In genomic region chr2:84617637-84618515, GRCm38 (mm10) we compare ENCODE assay signal across 9 mouse cellular contexts. TPM values are rescaled to one million over a fixed set of nuclear protein-coding genes. Genes with fewer than 3 reads are reported as not detected.
DNase-seq lines count a peak whose midpoint lies in the region; ATAC-seq and TF ChIP-seq lines count a peak whose summit lies in the region.
"Had no signal": no experiment of that assay in that cellular context is flagged by ENCODE, and none has a peak within 500 bp of the region (broad histone marks: within the 10 kb centered on the region; RNA-seq: fewer than 3 reads in every experiment).

No protein-coding gene starts in this region.

- no peak overlapping the region for H3K9ac ChIP-seq in midbrain, embryonic 11.5 days (ENCODE audit: low read length)
- no peak overlapping the region for H3K9ac ChIP-seq in forebrain, embryonic 14.5 days (ENCODE audit: low read length)
- H3K9ac ChIP-seq in intestine, embryonic 14.5 days (ENCODE audit: low read length): no peak overlapping the region
- no peak overlapping the region for H3K9ac ChIP-seq in stomach, embryonic 14.5 days (replicated peaks; ENCODE audit: low read depth, low read length)
- H3K9ac ChIP-seq: embryonic facial prominence, embryonic 13.5 days had no signal

- H3K27me3 ChIP-seq in midbrain, embryonic 11.5 days (ENCODE audit: control insufficient read depth, insufficient read depth, low read length): no peaks in the 10 kb centered on the region
- H3K27me3 ChIP-seq in midbrain, embryonic 10.5 days (ENCODE audit: low read depth, poor library complexity, severe bottlenecking): no peaks in the 10 kb centered on the region
- H3K27me3 ChIP-seq in forebrain, embryonic 14.5 days (replicated peaks; ENCODE audit: control insufficient read depth, insufficient read depth, low read length): no peaks in the 10 kb centered on the region
- H3K27me3 ChIP-seq in intestine, embryonic 14.5 days (replicated peaks; ENCODE audit: control insufficient read depth, insufficient read depth, low read length): no peaks in the 10 kb centered on the region
- H3K27me3 ChIP-seq in stomach, embryonic 14.5 days (ENCODE audit: control insufficient read depth, insufficient read depth, low read length): no peaks in the 10 kb centered on the region
- H3K27me3 ChIP-seq: embryonic facial prominence, embryonic 13.5 days had no signal

- H3K4me2 ChIP-seq in midbrain, embryonic 11.5 days: no peak overlapping the region
- no peak overlapping the region for H3K4me2 ChIP-seq in forebrain, embryonic 14.5 days (ENCODE audit: low read length)
- H3K4me2 ChIP-seq in intestine, embryonic 14.5 days (ENCODE audit: low read length): no peak overlapping the region
- H3K4me2 ChIP-seq in stomach, embryonic 14.5 days (replicated peaks; ENCODE audit: low read depth, low read length): no peak overlapping the region
- H3K4me2 ChIP-seq: embryonic facial prominence, embryonic 13.5 days had no signal

- H3K36me3 ChIP-seq in midbrain, embryonic 11.5 days (ENCODE audit: control insufficient read depth, insufficient read depth, low read length): peaks cover 15% of the 10 kb centered on the region
- H3K36me3 ChIP-seq in midbrain, embryonic 10.5 days: peaks cover 90% of the 10 kb centered on the region
- peaks cover 68% of the 10 kb centered on the region for H3K36me3 ChIP-seq in forebrain, embryonic 14.5 days (ENCODE audit: control insufficient read depth, insufficient read depth, low read length)
- peaks cover 75% of the 10 kb centered on the region for H3K36me3 ChIP-seq in intestine, embryonic 14.5 days (ENCODE audit: control insufficient read depth, insufficient read depth, low read length)
- H3K36me3 ChIP-seq in stomach, embryonic 14.5 days (ENCODE audit: control insufficient read depth, insufficient read depth, low read length): peaks cover 74% of the 10 kb centered on the region

- H3K4me3 ChIP-seq in midbrain, embryonic 11.5 days (ENCODE audit: low read depth, low read length): no peak overlapping the region
- no peak overlapping the region for H3K4me3 ChIP-seq in midbrain, embryonic 10.5 days
- no peak overlapping the region for H3K4me3 ChIP-seq in forebrain, embryonic 14.5 days (ENCODE audit: low read depth, low read length)
- no peak overlapping the region for H3K4me3 ChIP-seq in intestine, embryonic 14.5 days (ENCODE audit: low read depth, low read length)
- H3K4me3 ChIP-seq in stomach, embryonic 14.5 days (ENCODE audit: low read depth, low read length): no peak overlapping the region
- H3K4me3 ChIP-seq: embryonic facial prominence, embryonic 13.5 days had no signal

- no peak overlapping the region for H3K27ac ChIP-seq in midbrain, embryonic 11.5 days (ENCODE audit: low read depth, low read length)
- H3K27ac ChIP-seq in midbrain, embryonic 10.5 days (replicated peaks): no peak overlapping the region
- no peak overlapping the region for H3K27ac ChIP-seq in forebrain, embryonic 14.5 days (ENCODE audit: low read depth, low read length)
- no peak overlapping the region for H3K27ac ChIP-seq in intestine, embryonic 14.5 days (ENCODE audit: low read depth)
- no peak overlapping the region for H3K27ac ChIP-seq in stomach, embryonic 14.5 days (ENCODE audit: low read length)
- H3K27ac ChIP-seq: embryonic facial prominence, embryonic 13.5 days had no signal

- no peak for TF ChIP-seq POLR2A in brain, embryonic 14.5 days (IDR thresholded peaks at IDR 0.05; ENCODE audit: borderline replicate concordance, extremely low read depth, insufficient read depth, insufficient read length, poor library complexity, severe bottlenecking)

- peak; percentile 79 for ATAC-seq in midbrain, embryonic 11.5 days (ENCODE audit: low FRiP score)
- ATAC-seq in forebrain, embryonic 14.5 days: peak; percentile 81
- ATAC-seq in intestine, embryonic 14.5 days (replicated peaks; ENCODE audit: low FRiP score, low TSS enrichment, low read depth): peak; percentile 69; the same call in 1 of the 2 replicates
- ATAC-seq in stomach, embryonic 14.5 days (ENCODE audit: insufficient number of reproducible peaks, insufficient read depth, low FRiP score, low read depth): peak; percentile 63; the same call in 1 of the 2 replicates

- no peaks in the 10 kb centered on the region for H3K4me1 ChIP-seq in midbrain, embryonic 11.5 days (ENCODE audit: control insufficient read depth, insufficient read depth, low read length)
- H3K4me1 ChIP-seq in midbrain, embryonic 10.5 days: no peaks in the 10 kb centered on the region
- no peaks in the 10 kb centered on the region for H3K4me1 ChIP-seq in forebrain, embryonic 14.5 days (ENCODE audit: control insufficient read depth, insufficient read depth, low read length)
- no peaks in the 10 kb centered on the region for H3K4me1 ChIP-seq in intestine, embryonic 14.5 days (replicated peaks; ENCODE audit: control insufficient read depth, insufficient read depth, low read length)
- H3K4me1 ChIP-seq in stomach, embryonic 14.5 days (ENCODE audit: control insufficient read depth, insufficient read depth, low read length): no peaks in the 10 kb centered on the region
- H3K4me1 ChIP-seq: embryonic facial prominence, embryonic 13.5 days had no signal

- DNase-seq in midbrain, embryonic 11.5 days (ENCODE audit: low spot score, missing footprints): peak; percentile 91
- DNase-seq in midbrain, embryonic 10.5 days (ENCODE audit: low spot score): no peak
- peak; percentile 73 for DNase-seq in brain, embryonic 14.5 days (ENCODE audit: low read depth)
- DNase-seq in forebrain, embryonic 14.5 days (ENCODE audit: low spot score): peak; percentile 69
- DNase-seq in intestine, embryonic 14.5 days (ENCODE audit: low spot score): no peak
- peak; percentile 93 for DNase-seq in lung, postnatal 36 days
- no peak for DNase-seq in frontal cortex, postnatal 10 days (ENCODE audit: low spot score in 2 of 2)

- peak; percentile 33; the same call in 1 of the 2 replicates for TF ChIP-seq CTCF in brain, embryonic 14.5 days (IDR thresholded peaks at IDR 0.05; ENCODE audit: borderline replicate concordance, extremely low read depth, insufficient read depth, insufficient read length)

- no peaks in the 10 kb centered on the region for H3K9me3 ChIP-seq in midbrain, embryonic 11.5 days (ENCODE audit: control insufficient read depth, low read length)
- H3K9me3 ChIP-seq in midbrain, embryonic 10.5 days (replicated peaks): no peaks in the 10 kb centered on the region
- H3K9me3 ChIP-seq in forebrain, embryonic 14.5 days (replicated peaks; ENCODE audit: control insufficient read depth, low read length): no peaks in the 10 kb centered on the region
- no peaks in the 10 kb centered on the region for H3K9me3 ChIP-seq in intestine, embryonic 14.5 days (ENCODE audit: control insufficient read depth, low read length)
- H3K9me3 ChIP-seq in stomach, embryonic 14.5 days (ENCODE audit: control insufficient read depth, low read depth, low read length): no peaks in the 10 kb centered on the region
- H3K9me3 ChIP-seq: embryonic facial prominence, embryonic 13.5 days had no signal

- WGBS in midbrain, embryonic 11.5 days: 82% methylated on average over 3 of the region's 3 CpGs
- WGBS in midbrain, embryonic 10.5 days: 84% methylated on average over 3 of the region's 3 CpGs
- 68% methylated on average over 3 of the region's 3 CpGs for WGBS in forebrain, embryonic 14.5 days
- WGBS in intestine, embryonic 14.5 days: 76% methylated on average over 3 of the region's 3 CpGs
- 66% methylated on average over 3 of the region's 3 CpGs for WGBS in stomach, embryonic 14.5 days

RNA-seq across cellular contexts. Expression of gene Ctnnd1, which starts 32.7 kb away (rescaled TPM):
- 36.8 and 38.3 TPM in 2 replicates for polyA plus RNA-seq in midbrain, embryonic 11.5 days (2014; fragmentation: Nextera tagmentation; extraction: Ambion mirVana)
- 37.5 and 40.9 TPM in 2 replicates for polyA plus RNA-seq in midbrain, embryonic 10.5 days (2016; fragmentation: Nextera tagmentation; extraction: Ambion mirVana)
- 78.6 and 86.7 TPM in 2 replicates for polyA plus RNA-seq in brain, embryonic 14.5 days (2012; rRNA removed)
- 27.1 and 27.8 TPM in 2 replicates for polyA plus RNA-seq in forebrain, embryonic 14.5 days (2014; fragmentation: Nextera tagmentation; extraction: Ambion mirVana)
- polyA plus RNA-seq in intestine, embryonic 14.5 days (2014; fragmentation: Nextera tagmentation; extraction: Ambion mirVana): 59.5 and 64.6 TPM in 2 replicates
- 63.5 and 68.2 TPM in 2 replicates for polyA plus RNA-seq in stomach, embryonic 14.5 days (2014; fragmentation: Nextera tagmentation; extraction: Ambion mirVana)

RNA-seq across cellular contexts. Expression of gene Btbd18, which starts 41.0 kb away (rescaled TPM):
- polyA plus RNA-seq in midbrain, embryonic 11.5 days (2014; fragmentation: Nextera tagmentation; extraction: Ambion mirVana): 0.19 and 0.41 TPM in 2 replicates
- polyA plus RNA-seq in midbrain, embryonic 10.5 days (2016; fragmentation: Nextera tagmentation; extraction: Ambion mirVana): 0.22 and 0.47 TPM in 2 replicates
- not detected in 2 replicates for polyA plus RNA-seq in brain, embryonic 14.5 days (2012; rRNA removed)
- polyA plus RNA-seq in forebrain, embryonic 14.5 days (2014; fragmentation: Nextera tagmentation; extraction: Ambion mirVana): 0.10 and 0.33 TPM in 2 replicates
- 0.34 and 0.60 TPM in 2 replicates for polyA plus RNA-seq in intestine, embryonic 14.5 days (2014; fragmentation: Nextera tagmentation; extraction: Ambion mirVana)
- polyA plus RNA-seq in stomach, embryonic 14.5 days (2014; fragmentation: Nextera tagmentation; extraction: Ambion mirVana): 0.39 and 0.45 TPM in 2 replicates

RNA-seq across cellular contexts. Expression of gene Selenoh, which starts 52.7 kb away (rescaled TPM):
- polyA plus RNA-seq in midbrain, embryonic 11.5 days (2014; fragmentation: Nextera tagmentation; extraction: Ambion mirVana): 450 and 473 TPM in 2 replicates
- 505 and 545 TPM in 2 replicates for polyA plus RNA-seq in midbrain, embryonic 10.5 days (2016; fragmentation: Nextera tagmentation; extraction: Ambion mirVana)
- polyA plus RNA-seq in brain, embryonic 14.5 days (2012; rRNA removed): 193 and 319 TPM in 2 replicates
- 277 and 350 TPM in 2 replicates for polyA plus RNA-seq in forebrain, embryonic 14.5 days (2014; fragmentation: Nextera tagmentation; extraction: Ambion mirVana)
- polyA plus RNA-seq in intestine, embryonic 14.5 days (2014; fragmentation: Nextera tagmentation; extraction: Ambion mirVana): 309 and 329 TPM in 2 replicates
- 262 and 316 TPM in 2 replicates for polyA plus RNA-seq in stomach, embryonic 14.5 days (2014; fragmentation: Nextera tagmentation; extraction: Ambion mirVana)

RNA-seq across cellular contexts. Expression of gene Gm28635, which starts 60.0 kb away (rescaled TPM):
- not detected in 2 replicates for polyA plus RNA-seq in midbrain, embryonic 11.5 days (2014; fragmentation: Nextera tagmentation; extraction: Ambion mirVana)
- not detected in 2 replicates for polyA plus RNA-seq in midbrain, embryonic 10.5 days (2016; fragmentation: Nextera tagmentation; extraction: Ambion mirVana)
- 0.03 TPM in 1 of 2 replicates, not detected in the other for polyA plus RNA-seq in brain, embryonic 14.5 days (2012; rRNA removed)
- polyA plus RNA-seq in forebrain, embryonic 14.5 days (2014; fragmentation: Nextera tagmentation; extraction: Ambion mirVana): not detected in 2 replicates
- not detected in 2 replicates for polyA plus RNA-seq in intestine, embryonic 14.5 days (2014; fragmentation: Nextera tagmentation; extraction: Ambion mirVana)
- not detected in 2 replicates for polyA plus RNA-seq in stomach, embryonic 14.5 days (2014; fragmentation: Nextera tagmentation; extraction: Ambion mirVana)
- polyA plus RNA-seq: embryonic facial prominence, embryonic 13.5 days had no signal

Comparison
In these comparisons a context has a peak if more than half of its experiments do, and no peak if none do; other contexts are left out.
1. DNase-seq: peak in midbrain, embryonic 11.5 days (single experiment), brain, embryonic 14.5 days (single experiment), forebrain, embryonic 14.5 days (single experiment) and lung, postnatal 36 days (single experiment); none in midbrain, embryonic 10.5 days (single experiment), intestine, embryonic 14.5 days (single experiment) and frontal cortex, postnatal 10 days (0 of 2).
2. Peak in every context shown above with its lines, with median percentiles within 50 percentile points of each other: ATAC-seq.